Mouse (Mus musculus): Measurements from ENCODE around the gene Dhx32.

DNA sequence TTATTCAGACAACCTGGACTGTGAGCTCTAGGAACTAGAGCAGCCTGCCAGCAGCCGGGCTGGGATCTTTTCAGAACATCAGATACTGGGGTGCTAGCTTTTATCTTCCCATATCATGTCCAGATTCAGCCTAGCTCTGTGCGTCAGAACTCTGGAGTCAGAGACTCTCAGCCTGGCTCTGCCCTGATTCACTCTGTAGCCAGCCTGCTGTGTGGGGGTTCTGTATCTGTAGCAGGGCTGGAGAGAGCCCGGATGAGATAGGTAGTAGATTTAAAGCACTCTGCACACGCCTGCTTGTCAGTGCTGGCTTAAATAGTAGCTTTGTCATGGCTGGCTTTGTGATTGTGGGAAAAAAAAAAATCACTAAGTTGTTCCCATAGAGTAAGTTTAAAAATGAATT lies 46.0 kb upstream of the Dhx32 start:
- TF ChIP-seq CTCF (IDR thresholded peaks at IDR 0.05; ENCODE audit: borderline replicate concordance, insufficient read depth, low read depth, low read length) = no peak
- no peak for TF ChIP-seq POLR2A (IDR thresholded peaks at IDR 0.05; ENCODE audit: borderline replicate concordance, insufficient read depth, low read length)
